Mouse (Mus musculus) E14TG2a.4 (cell line): ENCODE data around the gene Ccl17.

Source experiments
- CTCF ChIP-seq: conservative IDR thresholded peaks from 2 replicates; pipeline ENCODE4 v1.5.1; 2014; ENCODE audit warnings: low read length
- NANOG ChIP-seq: IDR thresholded peaks from 2 replicates; pipeline ENCODE4 v1.6.1; 2014; ENCODE audit warnings: borderline replicate concordance, low read length, mixed read lengths
- POU5F1 ChIP-seq: IDR thresholded peaks from 2 replicates; pipeline ENCODE4 v1.6.1; 2014; ENCODE audit warnings: low read length, borderline replicate concordance

- TF ChIP-seq CTCF = no peak
- no peak for TF ChIP-seq NANOG
- no peak for TF ChIP-seq POU5F1
Observed at GRCm38 (mm10) chr8:94783890-94784289, 26.4 kb upstream of the Ccl17 start.
